Mouse (Mus musculus) liver, embryonic 14.5 days (tissue): ENCODE data around the gene Tdrd7. TPM values are rescaled to one million over a fixed set of nuclear protein-coding genes. Genes with fewer than 3 reads are reported as not detected.

Experiments used
- ATAC-seq: fragments of 200-750 bp; cut with Nextera tagmentation; 2 replicates; pipeline ENCODE4 v1.8.0; 2017; ENCODE audit warnings: moderate number of reproducible peaks, mild to moderate bottlenecking, moderate library complexity; ENCODE audit not compliant: insufficient read depth
- DNase-seq, 3 experiments: peaks; one replicate each; pipeline ENCODE4 v3.0.0-alpha.2; 2012 to 2013; ENCODE audit warnings: low read depth in 3 of 3, low spot score in 3 of 3
- H3K27ac ChIP-seq: fragments of 300-500 bp; sonication (generic); 2 replicates; pipeline ENCODE4 v1.5.1; 2014; ENCODE audit warnings: moderate library complexity, mild to moderate bottlenecking, control low read depth, inconsistent platforms
- H3K27me3 ChIP-seq: fragments of 300-500 bp; sonication (generic); 2 replicates; pipeline ENCODE4 v1.6.1; 2014; ENCODE audit warnings: mild to moderate bottlenecking, low read length, moderate library complexity; ENCODE audit not compliant: control insufficient read depth, insufficient read depth
- H3K36me3 ChIP-seq: fragments of 300-500 bp; sonication (generic); replicated peaks from 2 replicates; pipeline ENCODE4 v1.6.1; 2014; ENCODE audit warnings: low read depth; ENCODE audit not compliant: control insufficient read depth, insufficient read depth
- H3K4me1 ChIP-seq, 2 experiments: fragments of 200-500 bp in 1 of 2; fragments of 300-500 bp in 1 of 2; sonication (generic) in 1 of 2; replicated peaks; 2 replicates each; pipeline ENCODE4 v1.6.1; 2012 to 2014; ENCODE audit warnings: antibody characterized with exemption in 1 of 2, inconsistent platforms in 1 of 2, low read length in 1 of 2; ENCODE audit not compliant: control insufficient read depth in 2 of 2, insufficient read depth in 2 of 2
- H3K4me2 ChIP-seq: fragments of 300-500 bp; sonication (generic); 2 replicates; pipeline ENCODE4 v1.6.1; 2014; ENCODE audit warnings: low read depth, mild to moderate bottlenecking, control low read depth, moderate library complexity
- H3K4me3 ChIP-seq, 2 experiments: fragments of 200-500 bp in 1 of 2; fragments of 300-500 bp in 1 of 2; sonication (generic) in 1 of 2; 2 replicates each; pipeline ENCODE4 v1.5.1; 2012 to 2014; ENCODE audit warnings: low read depth in 2 of 2, low read length in 2 of 2, mild to moderate bottlenecking in 2 of 2, control low read depth in 1 of 2, inconsistent platforms in 1 of 2, moderate library complexity in 1 of 2; ENCODE audit not compliant: insufficient read depth in 1 of 2
- H3K9ac ChIP-seq: fragments of 300-500 bp; sonication (generic); replicated peaks from 2 replicates; pipeline ENCODE4 v1.6.1; 2014; ENCODE audit warnings: mild to moderate bottlenecking, control low read depth, moderate library complexity
- H3K9me3 ChIP-seq: fragments of 300-500 bp; sonication (generic); 2 replicates; pipeline ENCODE4 v1.6.1; 2016; ENCODE audit warnings: low read length, mixed read lengths; ENCODE audit not compliant: control insufficient read depth
- CTCF ChIP-seq: IDR thresholded peaks from 2 replicates; pipeline ENCODE4 v1.5.1; 2016; ENCODE audit warnings: antibody characterized with exemption, low read depth, control low read depth
- EP300 ChIP-seq: IDR thresholded peaks from 2 replicates; pipeline ENCODE4 v1.6.1; 2016; ENCODE audit warnings: antibody characterized with exemption, low read depth
- WGBS: fragments of 180-500 bp; shearing (Covaris S2); extraction: QIAGEN DNeasy Blood & Tissue Kit; methylation state at CpG from one replicate; pipeline ENCODE4 v1.1.7; 2014; ENCODE audit not compliant: insufficient replicate concordance; 5-methylcytosine and 5-hydroxymethylcytosine counted together
- polyA plus RNA-seq, 2 experiments: library from polyadenylated mRNA; depleted of rRNA in 1 of 2; stranded (reverse) in 1 of 2; unstranded in 1 of 2; fragments of >200 nt; fragmentation: Nextera tagmentation in 1 of 2; extraction: Ambion mirVana in 1 of 2; gene quantifications; 2 replicates each; pipeline versions ENCODE4 v1.2.1 to v1.2.3; 2012 to 2014

The Tdrd7 gene
- polyA plus RNA-seq, 2 experiments: 5.0 to 7.9 TPM

DNA sequence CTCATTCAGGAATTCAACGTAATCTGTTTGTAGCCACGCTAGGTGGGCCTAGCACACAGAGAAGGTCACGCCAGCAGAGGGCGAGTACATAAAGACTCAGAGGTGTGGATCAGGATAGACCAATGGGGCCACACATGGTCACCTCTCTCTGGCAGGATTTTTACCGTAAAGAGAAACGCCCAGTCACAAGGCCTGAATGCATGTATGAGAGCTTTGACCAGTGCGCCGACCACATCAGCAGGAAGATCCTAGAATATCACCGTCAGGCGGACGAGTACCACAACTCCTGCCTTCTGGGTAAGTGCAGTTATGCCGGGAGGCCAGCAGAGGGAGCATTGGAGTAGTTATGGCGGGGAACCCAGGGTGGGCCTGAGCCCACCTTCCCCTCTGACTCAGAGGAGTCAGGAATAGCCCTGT lies 23.5 kb upstream of the Tdrd7 start:
- WGBS: 16% methylated on average over 13 of the region's 13 CpGs
- H3K4me2 ChIP-seq: peak overlapping the region; percentile 31; the same call in 1 of the 2 replicates
- no peak overlapping the region for H3K27ac ChIP-seq
- no peaks in the 10 kb centered on the region for H3K27me3 ChIP-seq
- no peak overlapping the region for H3K4me3 ChIP-seq
- TF ChIP-seq CTCF: peak; percentile 88
- no peak for TF ChIP-seq EP300
- no peaks in the 10 kb centered on the region for H3K4me1 ChIP-seq
- H3K36me3 ChIP-seq: no peaks in the 10 kb centered on the region
- no peak overlapping the region for H3K9ac ChIP-seq
- no peak for DNase-seq
- ATAC-seq: no peak
- no peaks in the 10 kb centered on the region for H3K9me3 ChIP-seq

DNA sequence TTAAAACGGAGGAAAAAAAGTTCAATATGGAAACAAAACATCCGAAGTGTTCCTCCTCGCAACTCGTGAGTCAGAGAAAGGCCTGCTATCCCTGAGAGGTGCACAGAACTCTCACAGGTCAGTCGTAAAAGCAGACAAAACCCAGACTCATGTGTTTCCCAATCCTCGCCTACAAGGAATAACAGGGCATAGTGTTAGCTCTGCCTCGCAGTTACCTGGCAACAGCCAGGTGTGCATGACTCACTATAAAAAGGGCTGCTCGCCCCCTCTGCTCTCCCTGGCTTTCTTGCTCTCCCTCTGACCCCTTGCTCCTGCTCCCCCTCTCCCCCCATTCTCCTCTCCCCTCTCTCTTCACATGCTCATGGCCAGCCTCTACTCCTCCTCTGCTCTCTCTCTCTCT lies 17.4 kb upstream of the Tdrd7 start:
- no peak overlapping the region for H3K9ac ChIP-seq
- 67% methylated on average over 8 of the region's 8 CpGs for WGBS
- no peaks in the 10 kb centered on the region for H3K36me3 ChIP-seq
- H3K4me2 ChIP-seq: no peak overlapping the region
- peaks cover 0 to 3% of the 10 kb centered on the region in 2 experiments; a peak in 1 of 4 replicates for H3K4me1 ChIP-seq
- H3K27ac ChIP-seq: no peak overlapping the region
- TF ChIP-seq EP300 (no peak), CTCF (no peak)
- DNase-seq: no peak
- no peaks in the 10 kb centered on the region for H3K27me3 ChIP-seq
- H3K9me3 ChIP-seq: no peaks in the 10 kb centered on the region
- ATAC-seq: no peak
- H3K4me3 ChIP-seq: no peak overlapping the region

DNA sequence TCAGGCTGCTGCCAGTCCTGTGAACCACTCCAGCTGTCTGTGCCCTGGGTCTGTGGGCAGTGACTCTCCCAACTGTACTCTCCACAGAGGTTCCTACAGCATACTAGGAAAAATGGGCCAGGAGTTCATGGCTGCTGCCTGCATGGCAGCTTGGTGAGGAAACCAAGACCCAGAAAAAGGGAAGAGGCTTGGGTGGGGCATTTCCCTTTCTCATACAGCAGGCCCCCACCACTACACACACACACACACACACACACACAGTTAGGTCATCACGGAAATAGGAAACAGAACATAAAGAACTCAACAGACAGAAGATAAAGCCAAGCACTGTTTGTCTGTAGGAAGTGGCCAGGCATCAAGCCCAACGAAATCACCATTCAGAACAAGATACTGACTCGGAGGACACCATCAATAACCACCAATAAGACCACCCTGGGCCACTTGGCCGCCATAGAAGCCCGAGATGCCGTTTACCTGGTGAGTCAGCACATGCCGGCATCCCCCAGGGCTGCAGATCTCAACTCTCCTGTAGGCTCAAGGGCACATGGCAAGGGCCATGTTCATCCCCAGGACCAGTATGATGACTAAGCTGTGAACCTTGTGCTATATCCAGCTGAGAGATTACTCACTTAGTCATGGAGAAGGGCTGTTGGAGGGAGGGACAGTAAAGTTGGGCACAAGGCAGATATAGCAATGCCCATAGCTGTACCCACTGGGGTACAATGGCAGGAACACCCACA lies 15.9 kb upstream of the Tdrd7 start:
- Histone ChIP-seq H3K27ac (no peak overlapping the region), H3K36me3 (no peaks in the 10 kb centered on the region), H3K9me3 (no peaks in the 10 kb centered on the region), H3K27me3 (no peaks in the 10 kb centered on the region), H3K9ac (no peak overlapping the region), H3K4me2 (no peak overlapping the region), H3K4me1 (peaks cover 0 to 3% of the 10 kb centered on the region in 2 experiments; a peak in 1 of 4 replicates), H3K4me3 (no peak overlapping the region)
- 20% methylated on average over 7 of the region's 7 CpGs for WGBS
- TF ChIP-seq CTCF (no peak), EP300 (no peak)
- DNase-seq (no peak), ATAC-seq (peak; percentile 48; the same call in 1 of the 2 replicates)

DNA sequence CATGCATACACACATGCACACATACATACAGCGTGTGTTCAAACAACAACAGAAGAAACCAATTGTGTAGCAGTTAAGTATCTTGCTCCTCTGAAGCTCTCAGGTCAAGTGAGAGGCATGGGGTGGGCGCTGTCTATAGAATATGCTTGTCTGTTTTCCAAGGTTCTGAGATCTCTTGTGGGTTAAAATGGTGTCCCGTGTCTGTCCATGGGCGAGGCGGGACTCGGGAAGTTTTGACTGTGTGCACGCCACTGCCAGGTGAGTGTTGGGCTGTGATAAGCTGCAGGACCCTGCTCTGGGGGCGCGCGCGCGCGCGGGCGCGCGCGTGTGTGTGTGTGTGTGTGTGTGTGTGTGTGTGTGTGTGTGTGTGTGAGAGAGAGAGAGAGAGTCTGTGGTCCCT lies 13.3 kb upstream of the Tdrd7 start:
- Histone ChIP-seq H3K4me1 (peaks cover 0 to 3% of the 10 kb centered on the region in 2 experiments; a peak in 1 of 4 replicates), H3K27ac (no peak overlapping the region), H3K4me3 (no peak overlapping the region), H3K9ac (no peak overlapping the region), H3K36me3 (no peaks in the 10 kb centered on the region), H3K4me2 (no peak overlapping the region), H3K9me3 (no peaks in the 10 kb centered on the region), H3K27me3 (no peaks in the 10 kb centered on the region)
- DNase-seq (no peak), ATAC-seq (no peak)
- TF ChIP-seq EP300 (no peak), CTCF (no peak)
- 62% methylated on average over 18 of the region's 18 CpGs for WGBS

DNA sequence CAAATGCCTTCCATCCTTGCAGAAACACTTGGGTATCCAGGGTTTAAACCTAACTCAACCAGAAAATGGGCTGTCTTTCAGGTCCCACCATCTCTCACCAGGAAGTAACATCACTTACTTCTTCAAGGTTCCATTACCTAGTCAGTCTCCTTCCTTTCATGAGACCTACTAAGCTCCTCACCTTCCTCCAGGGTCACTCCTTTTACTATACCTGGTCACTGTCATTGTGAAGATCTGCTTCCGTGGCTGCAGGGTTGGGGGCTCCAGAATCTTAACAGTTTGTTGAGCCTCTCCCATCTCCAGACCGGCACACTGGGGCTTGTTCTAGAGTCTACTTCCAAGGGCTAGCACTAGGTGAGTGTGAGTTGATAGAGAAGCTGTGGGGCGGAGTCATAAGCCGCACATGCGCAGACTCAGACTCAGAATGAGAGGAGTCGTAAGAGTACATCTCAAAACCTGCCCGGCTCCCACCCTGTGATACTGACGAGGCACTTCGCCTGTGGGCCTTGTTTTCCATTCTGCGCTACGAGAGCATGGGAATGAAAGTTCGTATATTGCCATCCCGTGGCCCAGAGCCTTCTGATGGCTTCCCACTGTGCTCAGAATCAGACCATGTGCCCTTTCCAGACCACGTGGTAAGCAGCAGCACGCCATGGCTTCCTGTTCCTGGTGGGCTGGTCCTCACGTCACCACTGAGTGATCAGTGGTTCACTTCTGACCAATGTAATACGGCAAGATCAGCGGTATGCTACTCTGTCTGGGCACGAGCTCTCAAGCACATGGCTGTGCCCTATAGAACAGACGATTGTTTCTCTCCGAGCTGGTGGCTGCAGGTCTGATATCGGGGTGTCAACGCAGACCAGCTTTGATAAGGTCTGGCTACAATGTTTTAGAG lies 11.9 kb upstream of the Tdrd7 start:
- Histone ChIP-seq H3K9ac (no peak overlapping the region), H3K9me3 (no peaks in the 10 kb centered on the region), H3K27me3 (no peaks in the 10 kb centered on the region), H3K4me2 (no peak overlapping the region), H3K36me3 (no peaks in the 10 kb centered on the region), H3K27ac (no peak overlapping the region), H3K4me1 (peaks cover 0 to 3% of the 10 kb centered on the region in 2 experiments; a peak in 1 of 4 replicates), H3K4me3 (no peak overlapping the region)
- DNase-seq (no peak), ATAC-seq (no peak)
- no peak for TF ChIP-seq EP300
- TF ChIP-seq CTCF: no peak
- WGBS: 64% methylated on average over 23 of the region's 23 CpGs
